Mouse (Mus musculus): Measurements from ENCODE around the gene Inpp4b.

Inpp4b gene

GRCm38 (mm10) chr8:81844104-81844982, 502.0 kb downstream of the Inpp4b start:
- DNase-seq (ENCODE audit: low spot score): peak; percentile 75

GRCm38 (mm10) chr8:81847929-81848328, 505.6 kb downstream of the Inpp4b start:
- DNase-seq (ENCODE audit: low spot score): no peak

DNA sequence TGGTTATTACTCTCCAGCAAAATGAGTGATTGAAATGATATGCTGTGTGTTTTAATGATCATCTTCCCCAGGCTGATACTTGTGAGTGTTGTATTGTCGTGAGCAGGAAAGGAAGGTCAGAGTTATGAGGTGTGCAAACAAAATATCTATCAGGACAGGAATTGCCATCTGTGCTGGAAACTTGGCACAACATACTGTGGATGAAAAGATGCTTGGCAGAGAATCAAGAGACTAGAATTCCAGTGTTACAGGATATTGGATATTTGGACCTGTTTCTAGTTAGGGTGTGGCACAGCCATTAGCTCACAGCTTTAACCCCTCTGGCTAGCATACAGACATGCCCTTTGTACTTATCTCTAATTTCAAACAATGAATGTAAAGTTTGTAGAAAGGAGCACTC, 507.6 kb downstream of the Inpp4b start:
- no peak for DNase-seq (ENCODE audit: low spot score)

DNA sequence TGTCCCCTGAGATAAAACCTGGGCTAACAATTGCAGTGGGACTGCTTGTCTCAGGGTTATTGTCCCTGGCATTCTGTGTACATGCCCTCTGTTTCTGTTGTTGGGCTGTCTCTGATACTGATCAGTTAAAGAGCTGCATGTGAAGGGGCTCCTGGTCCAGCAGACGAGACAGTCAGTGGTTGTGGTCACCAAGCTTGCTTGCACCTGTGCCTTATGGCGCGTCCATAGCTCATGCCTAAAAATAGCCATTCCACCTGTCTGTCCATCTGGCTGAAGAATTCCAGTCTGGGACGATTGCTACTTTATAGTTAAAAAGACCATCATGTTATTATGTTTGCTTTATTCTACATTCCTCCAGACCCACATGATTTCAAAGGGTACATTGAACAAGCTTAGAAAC, 510.8 kb downstream of the Inpp4b start:
- no peak for DNase-seq (ENCODE audit: low spot score)

DNA sequence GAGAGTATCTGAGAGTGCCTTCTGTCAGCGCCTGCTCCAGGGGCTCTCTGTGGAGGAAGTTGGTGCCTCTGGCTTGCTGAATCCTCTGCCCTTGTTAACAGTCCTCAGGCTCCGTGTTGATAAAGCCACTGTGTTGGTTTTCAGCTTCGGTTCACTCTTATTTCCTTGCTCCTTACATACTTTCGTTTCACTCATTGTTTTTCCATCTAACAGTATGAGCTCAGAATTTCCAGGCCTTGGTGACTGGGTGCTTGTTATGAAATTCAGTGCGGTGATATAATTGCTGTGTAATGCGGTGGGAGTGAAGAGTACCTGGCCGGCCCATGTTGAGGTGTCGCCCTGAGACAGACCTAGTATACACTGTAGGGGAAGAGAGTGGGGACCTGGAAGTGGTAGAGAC, 512.2 kb downstream of the Inpp4b start:
- no peak for DNase-seq (ENCODE audit: low spot score)

GRCm38 (mm10) chr8:81855009-81855408, 512.7 kb downstream of the Inpp4b start:
- DNase-seq (ENCODE audit: low spot score): no peak

DNA sequence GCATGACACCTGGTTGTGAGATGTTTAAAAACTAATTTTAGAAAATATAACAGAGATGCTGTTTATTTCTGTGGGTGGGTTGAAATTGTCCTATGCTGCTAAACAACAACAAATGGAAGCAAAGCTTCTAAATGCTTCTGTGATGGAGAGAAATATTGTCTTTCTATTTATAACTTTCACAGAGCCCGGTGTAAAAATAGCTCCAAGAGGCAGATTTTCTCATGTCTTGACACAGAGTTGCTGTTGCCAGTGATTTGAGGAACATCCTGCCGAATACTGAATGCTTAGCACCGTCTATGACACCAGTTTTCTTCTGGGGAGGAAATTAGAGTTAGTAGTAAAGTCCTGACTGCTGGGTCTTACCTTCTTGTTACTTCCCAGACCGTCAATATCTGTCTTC, 513.8 kb downstream of the Inpp4b start:
- no peak for DNase-seq (ENCODE audit: low spot score)

- no peak for DNase-seq (ENCODE audit: low spot score)
These were observed 514.3 kb downstream of the Inpp4b start for GRCm38 (mm10) chr8:81856608-81857007.

- DNase-seq (ENCODE audit: low spot score): no peak
These were observed 516.0 kb downstream of the Inpp4b start for GRCm38 (mm10) chr8:81858393-81858792.

- DNase-seq (ENCODE audit: low spot score): no peak
These were observed 517.4 kb downstream of the Inpp4b start for GRCm38 (mm10) chr8:81859805-81860204.

GRCm38 (mm10) chr8:81861311-81861710, 519.0 kb downstream of the Inpp4b start:
- DNase-seq (ENCODE audit: low spot score): no peak

- DNase-seq (ENCODE audit: low spot score): no peak
These were observed 520.4 kb downstream of the Inpp4b start for GRCm38 (mm10) chr8:81862738-81863137.

- no peak for DNase-seq (ENCODE audit: low spot score)
These were observed 522.0 kb downstream of the Inpp4b start for GRCm38 (mm10) chr8:81864318-81864717.

DNA sequence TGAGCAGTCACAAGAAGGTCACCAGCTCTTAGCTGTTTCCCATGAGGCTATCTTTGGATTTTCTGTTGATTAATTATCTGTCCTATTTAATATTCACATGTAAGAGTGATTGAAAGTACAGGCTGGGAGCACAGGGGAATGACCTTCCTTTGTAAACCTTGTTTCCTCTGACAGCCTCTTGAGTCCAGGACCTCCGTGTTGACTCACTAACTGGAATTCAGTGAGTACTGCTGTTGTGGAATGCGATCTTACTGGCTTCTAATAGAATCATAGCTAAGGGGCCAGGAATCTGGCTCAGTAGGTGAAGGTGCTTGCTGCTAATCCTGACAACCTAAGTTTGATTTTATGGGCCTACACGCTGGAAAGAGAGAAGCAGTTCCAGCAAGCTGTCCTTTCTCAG, 523.3 kb downstream of the Inpp4b start:
- no peak for DNase-seq (ENCODE audit: low spot score)

DNA sequence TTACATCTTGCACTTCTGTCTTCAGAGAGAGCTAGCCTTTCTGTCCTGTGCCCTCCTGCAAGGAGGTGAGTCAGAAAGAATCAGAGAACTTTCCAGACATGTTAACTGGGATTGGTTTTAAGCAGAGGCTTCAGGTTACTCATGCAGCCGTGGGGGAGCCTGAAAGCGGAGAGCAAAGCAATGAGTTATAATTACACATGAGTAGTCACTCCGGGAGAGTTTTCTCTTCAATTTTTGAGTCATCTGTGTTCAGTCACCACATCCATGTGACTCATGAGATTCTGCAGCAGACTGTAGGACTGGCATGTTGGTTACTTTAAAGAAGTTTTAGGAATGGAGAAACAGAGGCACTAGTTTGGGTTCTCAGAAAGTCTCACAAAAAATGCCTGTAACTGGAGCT, 524.7 kb downstream of the Inpp4b start:
- DNase-seq (ENCODE audit: low spot score): no peak

DNA sequence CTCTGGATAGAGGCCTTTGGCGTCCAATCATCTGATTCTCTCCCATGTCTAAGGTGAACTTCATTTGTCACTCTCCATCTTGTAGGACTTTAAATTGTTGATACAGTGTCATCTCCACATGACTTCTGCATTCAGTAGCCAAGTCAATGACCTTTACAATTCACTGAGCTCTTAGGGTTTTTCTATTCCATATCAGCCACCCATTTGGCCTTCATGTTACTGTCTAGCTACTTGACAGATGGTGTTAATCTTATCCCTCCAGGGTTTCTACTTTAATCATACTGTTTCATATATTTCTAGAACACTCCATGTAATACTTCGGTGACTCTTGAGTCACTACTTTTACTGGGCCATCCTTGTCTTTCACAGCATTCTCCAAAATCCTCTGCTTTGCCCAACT, 528.1 kb downstream of the Inpp4b start:
- DNase-seq (ENCODE audit: low spot score): no peak

DNA sequence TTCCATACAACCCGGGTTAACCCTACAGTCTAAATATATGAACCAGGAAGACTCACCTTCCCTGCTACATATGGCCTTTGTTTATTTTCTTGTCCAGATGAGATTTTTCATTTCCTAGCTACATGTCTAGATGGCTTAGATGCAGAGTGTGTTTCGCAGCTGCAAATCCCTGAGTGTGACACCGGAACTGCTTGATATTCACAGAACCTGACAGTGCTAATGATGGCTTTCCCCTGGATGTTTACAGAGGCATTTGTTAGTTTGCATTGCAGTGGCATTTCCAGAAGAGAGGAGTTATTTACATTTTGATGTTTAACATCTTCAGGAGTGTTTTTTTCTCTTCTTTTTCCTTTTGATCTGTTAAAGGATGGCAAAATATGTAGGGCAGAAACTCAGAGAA, 537.7 kb downstream of the Inpp4b start:
- no peak for DNase-seq (ENCODE audit: low spot score)

DNA sequence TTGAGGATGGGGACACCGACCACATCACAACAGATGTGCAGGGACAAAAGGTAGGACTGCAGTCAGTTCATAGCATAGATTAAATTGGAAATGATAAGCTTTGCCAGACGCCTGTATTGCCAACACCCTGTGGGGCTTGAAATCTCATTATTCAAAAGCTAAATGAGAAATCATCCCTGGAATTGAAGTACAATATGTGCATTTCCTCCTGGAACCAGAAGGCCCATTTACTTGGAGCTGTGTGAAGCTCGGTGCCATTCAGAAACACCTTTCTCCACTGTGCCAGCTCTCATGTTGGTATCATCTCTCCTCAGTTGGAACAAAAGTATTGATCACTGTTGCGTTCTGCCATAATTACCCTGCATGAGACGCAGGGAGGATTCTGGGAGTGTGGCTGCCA, 541.8 kb downstream of the Inpp4b start:
- DNase-seq (ENCODE audit: low spot score): no peak

DNA sequence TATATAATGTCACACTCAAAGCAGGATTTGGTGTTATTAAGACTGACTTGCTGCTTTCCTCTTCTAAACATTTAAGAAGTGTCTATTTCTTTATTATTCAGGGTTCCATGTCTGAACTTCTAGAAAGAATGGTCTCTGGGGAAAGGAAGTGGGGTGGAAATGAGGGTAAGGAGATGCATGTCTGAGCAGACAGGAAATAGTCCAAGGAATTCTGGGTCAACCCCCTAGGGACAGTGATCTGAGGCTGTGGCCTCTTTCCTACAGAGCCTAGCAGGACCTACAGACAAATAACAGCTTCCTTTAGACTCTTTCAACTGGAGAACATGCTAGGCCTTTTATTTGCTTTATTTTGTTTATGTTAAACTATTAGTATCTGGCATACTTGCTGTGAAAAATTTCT, 546.5 kb downstream of the Inpp4b start:
- no peak for DNase-seq (ENCODE audit: low spot score)

DNA sequence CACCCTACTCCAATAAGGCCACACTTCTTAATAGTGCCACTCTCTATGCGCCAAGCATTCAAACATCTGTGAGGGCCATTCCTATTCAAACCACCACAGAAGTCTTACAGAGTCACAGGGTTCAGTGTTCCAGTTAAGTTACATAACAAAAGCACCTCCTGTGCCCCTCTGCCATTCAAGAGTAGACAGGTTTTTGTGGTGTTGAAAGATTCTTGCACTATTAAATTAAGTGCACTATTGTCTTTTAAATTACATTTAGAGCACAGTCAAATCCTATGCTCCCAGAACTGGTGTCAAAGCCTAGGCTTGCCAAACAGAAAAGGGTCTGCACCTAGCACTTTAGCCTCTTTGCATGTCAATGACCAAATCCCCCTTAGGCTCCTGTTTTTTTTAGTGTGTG, 550.9 kb downstream of the Inpp4b start:
- DNase-seq (ENCODE audit: low spot score): no peak

- DNase-seq (ENCODE audit: low spot score): no peak
These were observed 604.5 kb downstream of the Inpp4b start for GRCm38 (mm10) chr8:81946812-81947211.

GRCm38 (mm10) chr8:81953101-81953500, 610.7 kb downstream of the Inpp4b start:
- no peak for DNase-seq (ENCODE audit: low spot score)

DNA sequence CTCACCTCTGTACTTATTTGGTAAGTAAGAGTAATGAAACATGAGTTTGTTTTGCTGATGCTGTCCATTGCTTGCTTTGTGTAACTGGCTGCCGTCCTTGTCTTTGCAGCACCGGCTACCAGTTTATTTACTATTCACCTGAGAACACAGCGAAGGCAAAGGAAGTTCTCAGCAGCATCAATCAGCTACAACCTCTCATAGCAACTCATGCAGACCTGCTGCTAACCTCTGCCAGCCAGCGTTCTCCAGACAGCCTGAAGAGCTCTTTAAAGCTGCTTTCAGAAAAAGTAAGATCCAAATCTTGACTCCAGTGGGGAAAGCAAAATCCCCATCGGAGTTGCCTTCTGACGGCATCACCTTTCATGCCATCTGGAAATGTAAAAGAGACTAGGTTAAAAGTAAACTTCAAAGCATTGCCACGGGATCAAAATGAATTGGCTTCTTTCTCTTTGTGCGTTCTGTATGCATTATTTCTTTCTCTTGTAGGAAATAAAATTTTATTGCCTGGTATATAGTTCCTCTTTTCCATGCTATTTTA, 642.8 kb downstream of the Inpp4b start:
- no peak for DNase-seq (ENCODE audit: low spot score)

DNA sequence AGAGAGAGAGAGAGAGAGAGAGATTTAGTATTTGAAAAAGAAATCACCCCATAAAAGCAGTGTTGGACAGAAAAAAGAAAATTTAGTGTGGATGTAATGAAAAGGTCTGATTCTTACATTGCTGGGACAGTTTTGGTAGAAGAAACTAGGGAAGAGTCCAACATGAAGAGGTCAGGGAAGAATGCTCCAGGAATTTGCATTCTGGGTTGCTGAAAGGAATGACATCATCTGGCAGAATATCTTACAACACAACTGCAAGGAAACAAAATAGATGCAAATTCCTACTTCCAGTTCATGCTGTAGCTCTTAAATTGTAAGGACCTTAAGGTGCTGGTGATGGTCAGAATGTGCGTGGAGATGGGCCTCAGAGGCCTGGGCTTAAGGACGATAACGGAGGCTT, 650.6 kb downstream of the Inpp4b start:
- DNase-seq (ENCODE audit: low spot score): no peak

Measured in yolk sac, embryonic 10.5 days (tissue).